Mouse (Mus musculus) cerebellum, adult 8-10 months (tissue): ENCODE data around the gene Susd2.

Experiments used
- DNase-seq: peaks from one replicate; pipeline ENCODE4 v3.0.0; 2022

Gene Susd2

GRCm38 (mm10) chr10:75643741-75644343 lies at the start of gene Susd2:
Gene Susd2, minus strand, starts transcription at chr10:75644008.
- peak; percentile 87 for DNase-seq

DNA sequence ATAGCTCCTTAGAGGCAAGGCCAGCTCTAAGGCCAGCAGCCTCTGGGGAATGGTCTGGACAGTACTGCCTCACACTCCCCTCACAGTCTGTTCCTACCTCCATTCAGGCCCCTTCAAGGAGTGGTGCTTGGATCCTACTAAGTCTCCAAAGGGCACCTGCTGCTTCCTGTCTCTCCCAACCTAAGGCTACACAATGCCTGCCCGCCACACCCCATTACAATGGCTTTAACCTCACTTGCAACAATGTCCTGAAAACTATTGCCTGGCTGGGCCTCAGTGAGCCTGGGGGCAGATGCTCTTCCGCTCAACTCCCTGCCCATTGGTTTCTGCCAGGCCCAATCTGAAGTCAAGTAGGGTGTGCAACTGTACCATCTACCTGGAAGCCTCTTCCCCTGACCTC lies 44.8 kb upstream of the Susd2 start:
- DNase-seq: no peak

DNA sequence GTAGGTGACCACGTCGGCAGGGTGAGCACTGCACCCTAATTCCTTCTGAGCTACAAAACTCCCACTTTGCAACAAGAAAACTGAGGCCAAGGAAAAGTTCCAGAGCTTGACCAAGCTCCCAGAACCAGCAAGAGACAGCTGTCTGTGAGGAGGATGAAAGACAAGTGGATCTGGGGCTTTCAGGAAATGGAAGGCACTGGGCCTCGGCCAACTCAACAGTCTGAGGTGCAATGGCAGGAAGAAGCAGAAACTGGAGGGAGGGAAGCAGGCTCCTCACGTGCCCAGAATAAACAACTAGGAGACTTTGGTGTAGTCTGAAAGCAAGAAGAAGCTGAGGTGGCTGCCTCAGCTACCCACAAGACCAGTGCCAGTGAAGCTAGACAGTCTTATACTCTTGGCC lies 42.9 kb upstream of the Susd2 start:
- no peak for DNase-seq

GRCm38 (mm10) chr10:75684035-75685004 lies 40.5 kb upstream of the Susd2 start:
- no peak for DNase-seq

GRCm38 (mm10) chr10:75680574-75681001 lies 36.8 kb upstream of the Susd2 start:
- DNase-seq: no peak

DNA sequence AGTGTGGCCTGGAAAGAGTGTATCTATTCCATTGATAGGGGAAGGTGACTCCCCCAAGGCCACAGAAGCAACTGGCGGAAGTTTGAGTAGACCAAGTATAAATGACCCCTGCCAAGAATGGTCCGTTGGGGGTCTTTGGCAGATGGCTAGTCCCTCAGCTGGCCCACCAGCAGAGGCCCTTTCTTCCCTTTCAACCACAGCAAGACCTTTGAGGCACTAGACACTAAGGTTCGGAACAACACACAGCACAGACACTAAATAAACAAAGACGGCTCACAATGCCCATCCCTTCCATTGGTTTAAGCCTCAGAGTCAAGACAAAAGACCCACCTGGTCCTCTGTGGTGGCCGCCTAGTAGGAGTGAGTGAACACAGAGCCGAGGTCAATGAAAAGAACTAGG lies 35.4 kb upstream of the Susd2 start:
- DNase-seq: no peak

- peak; percentile 68 for DNase-seq
Observed at GRCm38 (mm10) chr10:75677989-75678388, 34.2 kb upstream of the Susd2 start.

GRCm38 (mm10) chr10:75677571-75677970 lies 33.8 kb upstream of the Susd2 start:
- no peak for DNase-seq

- DNase-seq: no peak
Observed at GRCm38 (mm10) chr10:75676819-75677565, 33.2 kb upstream of the Susd2 start.

DNA sequence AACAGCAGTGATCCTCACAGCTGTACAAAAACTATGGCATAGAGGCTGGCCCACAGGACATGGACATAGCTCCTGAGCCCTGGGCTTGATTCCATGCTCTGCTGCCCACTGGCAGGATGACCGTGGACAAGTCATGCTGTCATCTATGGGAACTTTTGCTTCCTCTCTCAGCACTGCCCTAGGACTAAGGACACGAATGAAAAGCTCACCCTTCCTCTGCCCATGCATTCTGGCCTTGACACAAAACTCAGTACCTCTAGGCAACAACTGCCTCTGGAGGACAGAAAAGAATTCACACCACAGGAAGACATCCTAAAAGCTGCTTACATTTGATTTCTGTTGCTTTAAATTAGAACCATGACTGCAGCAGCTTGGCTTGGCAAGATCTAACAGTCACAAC lies 32.5 kb upstream of the Susd2 start:
- no peak for DNase-seq

GRCm38 (mm10) chr10:75675594-75675993 lies 31.8 kb upstream of the Susd2 start:
- DNase-seq: no peak

DNA sequence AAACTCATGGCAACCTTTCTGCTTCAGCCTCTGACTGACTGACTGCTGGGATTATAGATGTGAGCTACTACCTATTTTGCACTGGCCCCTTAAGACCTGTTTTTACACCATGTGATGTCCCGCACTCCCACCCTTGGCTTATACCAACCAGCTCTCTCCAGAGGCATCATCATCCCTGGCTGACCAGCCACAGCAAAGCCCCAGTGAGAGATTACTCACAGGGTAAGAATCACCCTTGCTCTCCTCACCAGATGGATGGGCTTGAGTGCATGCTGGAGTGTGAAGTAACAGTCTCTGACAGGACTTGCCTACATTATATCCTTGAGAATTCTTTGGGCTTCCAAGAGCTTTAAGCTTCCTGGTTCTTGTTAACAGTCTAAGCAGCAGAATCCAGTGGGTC lies 26.1 kb upstream of the Susd2 start:
- DNase-seq: no peak

DNA sequence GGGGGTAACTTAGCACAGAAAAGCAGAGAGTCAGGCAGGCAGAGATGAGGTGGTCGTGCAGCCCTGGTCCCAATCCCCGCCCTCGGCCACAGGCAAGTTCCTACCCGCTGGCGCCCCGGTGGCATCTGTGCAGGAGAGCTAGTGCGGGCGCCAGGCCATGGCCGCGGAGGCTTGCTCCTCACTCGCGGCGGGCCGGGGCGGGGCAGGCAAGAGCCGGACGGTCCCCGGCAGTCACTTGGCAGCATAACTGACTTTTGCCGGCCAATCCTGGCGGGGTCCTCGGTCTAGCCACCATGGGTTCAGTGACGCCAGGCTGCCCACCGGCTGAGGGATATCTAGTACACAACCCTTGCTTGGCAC lies 24.1 kb upstream of the Susd2 start:
- peak; percentile 83 for DNase-seq

DNA sequence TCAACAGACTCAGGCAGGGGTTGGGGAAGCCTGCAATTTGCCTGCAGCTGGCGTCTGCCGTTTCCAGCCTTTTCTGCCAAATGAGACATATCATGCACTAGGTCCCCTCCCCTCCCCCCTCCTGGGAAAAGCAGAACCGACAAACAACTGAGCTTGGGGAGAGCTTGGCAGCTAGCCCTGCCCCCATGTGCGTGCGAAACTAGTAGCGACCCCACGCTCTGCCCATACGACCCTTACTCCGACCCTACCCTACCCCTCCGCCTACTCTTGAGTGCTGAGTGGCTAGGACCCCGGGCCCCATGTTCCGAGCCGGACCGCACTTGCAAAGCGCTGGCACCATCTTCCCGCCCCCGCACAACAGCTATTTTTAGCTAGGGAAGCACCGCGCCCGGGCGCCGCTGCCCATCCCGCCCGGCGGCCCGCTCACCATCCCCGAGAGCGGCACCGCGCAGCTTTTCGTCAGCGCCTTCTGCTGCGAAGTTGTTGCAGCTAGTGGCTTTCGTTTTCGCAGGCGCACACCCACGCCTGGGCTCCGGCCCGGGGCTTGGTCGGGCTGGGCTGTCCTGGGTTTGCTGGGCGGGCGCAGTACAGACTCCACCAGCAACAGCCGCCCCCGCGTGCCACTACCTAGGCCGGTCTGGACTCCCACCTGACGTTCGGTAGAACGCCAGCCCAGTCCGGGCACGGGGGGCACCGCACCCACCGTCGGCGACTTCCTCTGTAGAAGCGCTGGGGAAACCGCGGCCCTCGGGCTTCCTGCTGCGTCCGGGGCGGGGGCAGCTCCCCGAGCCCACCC lies 23.5 kb upstream of the Susd2 start:
- DNase-seq: peak; percentile 81

- DNase-seq: peak; percentile 55
Observed at GRCm38 (mm10) chr10:75666451-75667030, 22.7 kb upstream of the Susd2 start.

DNA sequence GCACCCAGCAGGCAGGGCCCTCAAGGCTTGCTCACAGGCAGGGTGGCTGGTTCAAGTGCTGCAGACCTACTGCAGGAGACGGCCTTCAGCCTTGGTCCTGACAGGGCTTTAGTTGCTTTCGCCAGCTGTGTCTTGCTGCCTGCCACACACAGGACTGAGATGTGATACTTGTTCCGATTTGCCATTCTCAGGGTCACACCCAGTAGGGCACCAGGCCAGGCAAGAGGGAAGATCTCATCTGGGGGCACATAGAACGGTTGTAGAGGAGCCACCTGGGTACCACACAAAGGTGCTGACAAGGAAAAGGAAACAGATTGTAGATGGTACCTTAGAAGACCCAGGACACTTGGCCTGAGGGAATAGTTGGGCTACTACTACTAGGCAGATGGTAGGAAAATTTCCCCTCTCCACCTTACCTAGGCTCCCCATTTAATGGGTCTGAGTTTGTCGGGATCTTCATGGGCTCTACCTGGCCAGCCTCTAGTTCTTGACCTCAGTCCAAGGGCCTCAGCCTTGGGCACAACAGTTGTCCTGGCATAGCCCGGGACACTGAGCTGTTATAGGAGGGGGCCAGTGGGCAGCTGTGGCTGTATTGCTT lies 21.0 kb upstream of the Susd2 start:
- no peak for DNase-seq

DNA sequence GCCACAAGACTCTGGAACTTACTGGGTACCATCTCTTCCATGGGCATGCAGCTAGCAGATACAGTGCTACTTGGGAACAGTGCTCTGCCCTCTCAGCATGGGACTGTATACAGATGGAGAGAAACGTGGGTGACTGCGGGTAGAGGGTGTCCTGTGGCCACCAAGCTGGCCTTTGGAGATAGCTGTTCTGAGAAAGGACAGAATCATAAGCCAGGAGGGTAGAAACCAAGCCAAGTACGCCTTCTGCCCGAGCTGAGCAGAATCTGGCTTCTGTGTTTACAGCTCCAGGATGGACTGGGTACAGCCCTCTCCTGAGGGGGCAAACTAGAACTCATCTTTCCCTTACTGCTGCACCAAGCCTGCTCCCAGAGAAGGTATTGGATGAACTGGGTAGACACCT lies 18.8 kb upstream of the Susd2 start:
- peak; percentile 85 for DNase-seq

GRCm38 (mm10) chr10:75661876-75662275 lies 18.1 kb upstream of the Susd2 start:
- no peak for DNase-seq

DNA sequence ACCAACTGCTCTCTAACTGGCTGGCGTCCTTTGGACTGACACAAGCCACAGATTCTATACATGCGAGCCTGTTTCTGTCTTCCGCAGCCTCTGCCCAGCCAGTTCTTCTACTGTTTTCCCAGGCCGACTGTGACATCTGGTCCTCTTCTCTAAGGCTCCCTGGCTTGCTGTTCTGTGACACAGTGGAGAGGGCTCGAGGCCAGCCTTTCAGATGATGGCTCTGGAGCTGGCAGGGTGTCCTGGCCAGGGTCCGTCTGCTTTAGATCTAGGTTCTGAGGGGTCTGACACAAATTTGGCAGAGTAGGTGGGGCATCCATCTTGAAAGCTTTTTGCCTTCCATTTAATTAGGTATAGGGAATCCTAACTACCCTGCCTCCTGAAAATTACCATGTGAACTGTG lies 17.6 kb upstream of the Susd2 start:
- no peak for DNase-seq

DNA sequence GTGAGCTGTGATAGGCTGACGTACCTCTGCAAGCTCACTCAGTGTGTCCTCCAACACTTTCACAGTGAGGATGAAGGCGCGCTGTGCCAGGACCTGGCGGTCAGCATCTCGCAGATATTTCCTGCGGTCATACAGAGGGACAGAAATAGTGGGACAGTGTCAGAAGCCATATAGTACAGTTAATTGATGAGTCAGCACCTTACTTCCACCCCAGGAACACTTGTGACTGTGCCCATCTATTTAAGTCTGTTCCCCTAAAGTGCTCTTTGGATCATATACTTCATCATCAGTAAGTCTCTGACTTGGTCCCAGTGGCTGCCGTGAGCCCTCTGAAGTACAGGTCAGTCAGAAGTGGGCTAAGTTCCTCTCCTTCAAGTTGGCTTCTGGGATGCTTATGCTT lies 14.0 kb upstream of the Susd2 start:
- no peak for DNase-seq

DNA sequence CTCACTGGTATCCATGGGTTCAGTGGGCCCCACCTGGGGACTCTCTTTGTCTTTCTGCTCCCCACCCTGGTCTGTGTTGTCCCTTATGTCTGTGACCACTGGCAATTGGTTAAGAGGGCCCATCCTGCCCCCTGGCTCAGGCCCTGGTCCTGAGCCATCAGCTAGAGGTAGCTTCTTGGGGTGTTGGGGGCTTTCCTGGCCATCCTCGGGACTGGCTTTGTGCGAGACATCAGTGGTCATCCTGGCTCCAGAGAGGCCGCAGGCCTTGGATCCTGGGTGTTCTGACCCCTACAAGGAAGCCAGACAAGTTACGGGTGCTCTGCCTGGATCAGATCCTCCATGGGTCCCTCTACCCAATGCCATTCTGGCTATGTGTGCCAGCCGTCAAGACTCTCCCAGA lies 13.4 kb upstream of the Susd2 start:
- DNase-seq: no peak

GRCm38 (mm10) chr10:75654053-75654452 lies 10.2 kb upstream of the Susd2 start:
- no peak for DNase-seq
